Mouse (Mus musculus): ENCODE measurements around the gene Uqcrq. TPM values are rescaled to one million over a fixed set of nuclear protein-coding genes. Genes with fewer than 3 reads are reported as not detected.

The Uqcrq gene
- total and polyA plus RNA-seq, 3 experiments, result 72.4 to 1,130 TPM; not detected in 1

DNA sequence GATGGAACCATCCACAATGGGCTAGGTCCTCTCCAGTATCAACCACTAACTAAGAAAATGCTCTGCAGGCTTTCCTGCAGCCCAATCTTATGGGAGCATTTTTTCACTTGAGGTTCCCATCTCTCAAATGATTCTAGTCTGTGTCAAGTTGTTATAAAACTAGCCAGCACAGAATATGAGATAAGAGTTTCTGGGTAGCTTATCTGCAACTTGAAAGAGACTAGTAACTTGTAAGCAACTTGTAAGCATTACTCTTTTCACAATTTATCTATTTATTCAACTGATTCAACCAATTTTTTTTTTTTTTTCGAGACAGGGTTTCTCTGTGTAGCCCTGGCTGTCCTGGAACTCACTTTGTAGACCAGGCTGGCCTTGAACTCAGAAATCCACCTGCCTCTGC is 27.0 kb downstream of the Uqcrq start:
- H3K4me3 ChIP-seq (ENCODE audit: control insufficient read depth in 1 of 2, insufficient read depth in 1 of 2, low read depth in 2 of 2, low read length in 2 of 2), result no peak overlapping the region
- peak; percentile 37 for DNase-seq (ENCODE audit: low read depth, low spot score)
- TF ChIP-seq KAT2A (conservative IDR thresholded peaks at IDR 0.05; ENCODE audit: low read depth, low read length), result no peak
- TF ChIP-seq BHLHE40 (IDR thresholded peaks at IDR 0.05; ENCODE audit: borderline replicate concordance, low read depth, low read length), result no peak
- TF ChIP-seq ZMIZ1 (IDR thresholded peaks at IDR 0.05; ENCODE audit: low read depth, low read length), result no peak
- peak; percentile 75 for TF ChIP-seq GATA1 (IDR thresholded peaks at IDR 0.05; ENCODE audit: low read depth, low read length)
- no peak for TF ChIP-seq MYB (IDR thresholded peaks at IDR 0.05; ENCODE audit: low read depth, low read length)
- TF ChIP-seq ELF1 (IDR thresholded peaks at IDR 0.05; ENCODE audit: low read depth, low read length), result no peak
- no peak for TF ChIP-seq POLR2A (IDR thresholded peaks at IDR 0.05; ENCODE audit: control insufficient read depth in 1 of 2, insufficient read depth in 1 of 2, low read depth in 1 of 2, low read length in 2 of 2, poor library complexity in 1 of 2)
- TF ChIP-seq ZNF384 (IDR thresholded peaks at IDR 0.05; ENCODE audit: low read depth, low read length), result peak; percentile 77
- no peak for TF ChIP-seq ETS1 (IDR thresholded peaks at IDR 0.05; ENCODE audit: low read depth, low read length)
- TF ChIP-seq MAFK (IDR thresholded peaks at IDR 0.05; ENCODE audit: borderline replicate concordance, low read depth, low read length), result no peak
- TF ChIP-seq EP300 (IDR thresholded peaks at IDR 0.05; ENCODE audit: low read depth in 1 of 2, low read length in 2 of 2), result peak; percentile 43 to 54; a peak in 2 of 4 replicates
- TF ChIP-seq HCFC1 (IDR thresholded peaks at IDR 0.05; ENCODE audit: low read depth, low read length), result no peak
- no peak for TF ChIP-seq POLR2AphosphoS2 (IDR thresholded peaks at IDR 0.05; ENCODE audit: low read length)
- no peak for TF ChIP-seq E2F4 (IDR thresholded peaks at IDR 0.05; ENCODE audit: borderline replicate concordance, low read depth, low read length)
- no peak for TF ChIP-seq MAX (IDR thresholded peaks at IDR 0.05; ENCODE audit: low read length)
- H3K27ac ChIP-seq (ENCODE audit: control insufficient read depth, low read depth, low read length), result peak overlapping the region; percentile 31; the same call in 1 of the 2 replicates
- H3K79me2 ChIP-seq (ENCODE audit: control insufficient read depth, insufficient read depth, low read length, poor library complexity), result no peaks in the 10 kb centered on the region
- peaks cover 0 to 9% of the 10 kb centered on the region in 2 experiments; a peak in 2 of 4 replicates for H3K4me1 ChIP-seq (ENCODE audit: control insufficient read depth in 1 of 2, insufficient read depth in 2 of 2, low read length in 2 of 2)
- H3K9me3 ChIP-seq (replicated peaks; ENCODE audit: insufficient read depth, low read length), result no peaks in the 10 kb centered on the region
- peaks cover 18 to 57% of the 10 kb centered on the region in 2 experiments for H3K36me3 ChIP-seq (ENCODE audit: control insufficient read depth in 1 of 2, insufficient read depth in 2 of 2, low read length in 2 of 2)
- H3K9ac ChIP-seq (ENCODE audit: control insufficient read depth, low read depth, low read length, poor library complexity, severe bottlenecking), result no peak overlapping the region
- no peaks in the 10 kb centered on the region for H3K27me3 ChIP-seq (ENCODE audit: control insufficient read depth in 1 of 2, insufficient read depth in 2 of 2, low read length in 2 of 2)

DNA sequence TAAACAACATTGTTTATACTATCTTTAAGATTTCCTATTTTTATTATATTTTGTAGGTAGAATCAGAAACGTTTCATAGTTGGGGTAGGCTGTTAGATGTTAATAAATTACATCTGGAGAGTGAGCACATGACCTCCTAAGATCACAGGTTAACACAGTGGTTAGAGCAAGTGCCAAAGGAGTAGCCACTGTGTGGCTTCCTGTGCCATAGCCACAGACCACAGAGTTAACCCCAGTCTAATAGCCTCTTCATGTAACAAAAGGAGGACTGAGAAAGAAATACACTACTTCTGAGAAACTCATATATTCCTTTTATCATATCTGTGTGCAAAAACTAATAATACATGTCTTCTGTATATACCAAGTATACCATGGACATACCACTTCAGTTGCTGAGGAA is 36.8 kb downstream of the Uqcrq start:
- H3K36me3 ChIP-seq (ENCODE audit: control insufficient read depth in 1 of 2, insufficient read depth in 2 of 2, low read length in 2 of 2), result peaks cover 16 to 53% of the 10 kb centered on the region in 2 experiments
- H3K4me1 ChIP-seq (ENCODE audit: control insufficient read depth in 1 of 2, insufficient read depth in 2 of 2, low read length in 2 of 2), result peaks cover 0 to 3% of the 10 kb centered on the region in 2 experiments; a peak in 3 of 4 replicates
- H3K27me3 ChIP-seq (ENCODE audit: control insufficient read depth in 1 of 2, insufficient read depth in 2 of 2, low read length in 2 of 2), result no peaks in the 10 kb centered on the region
- H3K27ac ChIP-seq (ENCODE audit: control insufficient read depth, low read depth, low read length), result no peak overlapping the region
- H3K9me3 ChIP-seq (replicated peaks; ENCODE audit: insufficient read depth, low read length), result no peaks in the 10 kb centered on the region
- H3K79me2 ChIP-seq (ENCODE audit: control insufficient read depth, insufficient read depth, low read length, poor library complexity), result no peaks in the 10 kb centered on the region
- no peak for DNase-seq (ENCODE audit: low read depth, low spot score)
- H3K9ac ChIP-seq (ENCODE audit: control insufficient read depth, low read depth, low read length, poor library complexity, severe bottlenecking), result no peak overlapping the region
- H3K4me3 ChIP-seq (ENCODE audit: control insufficient read depth in 1 of 2, insufficient read depth in 1 of 2, low read depth in 2 of 2, low read length in 2 of 2), result no peak overlapping the region
- TF ChIP-seq NRF1 (IDR thresholded peaks at IDR 0.05; ENCODE audit: insufficient read depth, low read depth, low read length, poor library complexity, severe bottlenecking) (no peak), POLR2AphosphoS5 (IDR thresholded peaks at IDR 0.05; ENCODE audit: borderline replicate concordance, low read depth, low read length) (no peak), RAD21 (IDR thresholded peaks at IDR 0.05; ENCODE audit: low read depth, low read length) (no peak), SMC3 (IDR thresholded peaks at IDR 0.05; ENCODE audit: low read depth, low read length) (no peak), USF1 (IDR thresholded peaks at IDR 0.05; ENCODE audit: low read depth, low read length) (no peak), UBTF (IDR thresholded peaks at IDR 0.05; ENCODE audit: borderline replicate concordance, insufficient read depth, low read depth, low read length) (no peak), ETS1 (IDR thresholded peaks at IDR 0.05; ENCODE audit: low read depth, low read length) (no peak), POLR2AphosphoS2 (IDR thresholded peaks at IDR 0.05; ENCODE audit: low read length) (no peak), USF2 (IDR thresholded peaks at IDR 0.05; ENCODE audit: borderline replicate concordance in 1 of 2, insufficient read depth in 1 of 2, low read depth in 1 of 2, low read length in 2 of 2) (no peak), TCF12 (IDR thresholded peaks at IDR 0.05; ENCODE audit: low read depth, low read length) (no peak), JUND (IDR thresholded peaks at IDR 0.05; ENCODE audit: low read depth, low read length) (no peak), TBP (IDR thresholded peaks at IDR 0.05; ENCODE audit: low read depth, low read length) (no peak), MXI1 (IDR thresholded peaks at IDR 0.05; ENCODE audit: low read depth, low read length) (no peak), MEF2A (IDR thresholded peaks at IDR 0.05; ENCODE audit: extremely low read depth, insufficient replicate concordance, low read depth, low read length, poor library complexity, severe bottlenecking) (no peak), ZKSCAN1 (IDR thresholded peaks at IDR 0.05; ENCODE audit: low read depth, low read length) (no peak), CHD1 (IDR thresholded peaks at IDR 0.05; ENCODE audit: low read depth, low read length) (no peak), CTCF (IDR thresholded peaks at IDR 0.05 in 2 of 3, conservative IDR thresholded peaks at IDR 0.05 in 1 of 3; ENCODE audit: control insufficient read depth in 1 of 3, insufficient read depth in 1 of 3, low read depth in 2 of 3, low read length in 3 of 3, poor library complexity in 1 of 3, severe bottlenecking in 1 of 3) (no peak)

Measured in MEL (cell line).